Mouse (Mus musculus): ENCODE measurements at regions not wholly inside any gene's neighbourhood (a gene's known extent, or its start where the extent isn't known, plus 50 kb on each side); places are given as distances from the start of the nearest gene placed in this dataset.

GRCm38 (mm10) chr6:106975439-106975838 lies 175.6 kb upstream of the Crbn start:
- no peak for TF ChIP-seq CTCF (IDR thresholded peaks at IDR 0.05)
- TF ChIP-seq EP300 (IDR thresholded peaks at IDR 0.05) = no peak
